Mouse (Mus musculus): Measurements from ENCODE around the gene Castor1. TPM values are rescaled to one million over a fixed set of nuclear protein-coding genes. Genes with fewer than 3 reads are reported as not detected.
A peak's percentile ranks its signal among the peaks of the same experiment; 100 is the strongest.

Gene Castor1
- polyA plus RNA-seq, 1 experiment from 2014 or later = 10.3 TPM

GRCm38 (mm10) chr11:4235665-4236545 lies 17.9 kb downstream of the Castor1 start, which contains the start of gene Osm:
TSS of gene Osm (plus strand) at chr11:4236420.
- WGBS = 60% methylated on average over 16 of the region's 16 CpGs
- H3K9ac ChIP-seq (ENCODE audit: low read depth, low read length) = no peak within 1 kb of the TSS

GRCm38 (mm10) chr11:4236546-4237067 lies 18.6 kb downstream of the Castor1 start:
- Histone ChIP-seq H3K9me3 (ENCODE audit: control insufficient read depth) (no peaks in the 10 kb centered on the region), H3K4me3 (ENCODE audit: low read depth, low read length) (no peak overlapping the region), H3K4me2 (replicated peaks; ENCODE audit: low read depth) (no peak overlapping the region), H3K4me1 (replicated peaks; ENCODE audit: control insufficient read depth, insufficient read depth, low read length) (no peaks in the 10 kb centered on the region), H3K27me3 (replicated peaks; ENCODE audit: control insufficient read depth, insufficient read depth, low read length) (no peaks in the 10 kb centered on the region), H3K27ac (ENCODE audit: low read depth, low read length) (no peak overlapping the region), H3K9ac (ENCODE audit: low read depth, low read length) (no peak overlapping the region), H3K36me3 (ENCODE audit: control insufficient read depth, insufficient read depth) (no peaks in the 10 kb centered on the region)
- ATAC-seq = no peak
- 84% methylated on average over 21 of the region's 21 CpGs for WGBS
- TF ChIP-seq CTCF (IDR thresholded peaks at IDR 0.05; ENCODE audit: low read depth) = no peak

More at GRCm38 (mm10) chr11:4235665-4236545, 17.9 kb downstream of the Castor1 start, which contains the start of gene Osm:
- H3K4me3 ChIP-seq (ENCODE audit: low read depth, low read length) = no peak within 1 kb of the TSS
- TF ChIP-seq CTCF (IDR thresholded peaks at IDR 0.05; ENCODE audit: low read depth) = no peak
- H3K36me3 ChIP-seq (ENCODE audit: control insufficient read depth, insufficient read depth) = no peaks in the 10 kb centered on the region
- H3K4me2 ChIP-seq (replicated peaks; ENCODE audit: low read depth) = no peak within 1 kb of the TSS
- ATAC-seq = no peak
- no peaks in the 10 kb centered on the region for H3K9me3 ChIP-seq (ENCODE audit: control insufficient read depth)
- H3K27me3 ChIP-seq (replicated peaks; ENCODE audit: control insufficient read depth, insufficient read depth, low read length) = no peaks in the 10 kb centered on the region
- no peaks in the 10 kb centered on the region for H3K4me1 ChIP-seq (replicated peaks; ENCODE audit: control insufficient read depth, insufficient read depth, low read length)
- H3K27ac ChIP-seq (ENCODE audit: low read depth, low read length) = no peak within 1 kb of the TSS

- Histone ChIP-seq H3K36me3 (ENCODE audit: control insufficient read depth, insufficient read depth) (no peaks in the 10 kb centered on the region), H3K9me3 (ENCODE audit: control insufficient read depth) (no peaks in the 10 kb centered on the region), H3K4me1 (replicated peaks; ENCODE audit: control insufficient read depth, insufficient read depth, low read length) (no peaks in the 10 kb centered on the region), H3K27me3 (replicated peaks; ENCODE audit: control insufficient read depth, insufficient read depth, low read length) (no peaks in the 10 kb centered on the region), H3K4me2 (replicated peaks; ENCODE audit: low read depth) (no peak overlapping the region), H3K9ac (ENCODE audit: low read depth, low read length) (no peak overlapping the region), H3K27ac (ENCODE audit: low read depth, low read length) (no peak overlapping the region), H3K4me3 (ENCODE audit: low read depth, low read length) (no peak overlapping the region)
- WGBS = 78% methylated on average over 18 of the region's 18 CpGs
- no peak for ATAC-seq
- TF ChIP-seq CTCF (IDR thresholded peaks at IDR 0.05; ENCODE audit: low read depth) = peak; percentile 39
Observed at GRCm38 (mm10) chr11:4237389-4237912, 19.4 kb downstream of the Castor1 start.

- Histone ChIP-seq H3K4me3 (ENCODE audit: low read depth, low read length) (no peak overlapping the region), H3K4me2 (replicated peaks; ENCODE audit: low read depth) (no peak overlapping the region), H3K4me1 (replicated peaks; ENCODE audit: control insufficient read depth, insufficient read depth, low read length) (no peaks in the 10 kb centered on the region), H3K9me3 (ENCODE audit: control insufficient read depth) (no peaks in the 10 kb centered on the region), H3K27ac (ENCODE audit: low read depth, low read length) (no peak overlapping the region), H3K27me3 (replicated peaks; ENCODE audit: control insufficient read depth, insufficient read depth, low read length) (no peaks in the 10 kb centered on the region), H3K36me3 (ENCODE audit: control insufficient read depth, insufficient read depth) (no peaks in the 10 kb centered on the region), H3K9ac (ENCODE audit: low read depth, low read length) (no peak overlapping the region)
- TF ChIP-seq CTCF (IDR thresholded peaks at IDR 0.05; ENCODE audit: low read depth) = no peak
- ATAC-seq = no peak
- WGBS = 83% methylated on average over 6 of the region's 6 CpGs
Observed at GRCm38 (mm10) chr11:4238167-4238566, 20.1 kb downstream of the Castor1 start.

GRCm38 (mm10) chr11:4239691-4240090 lies 21.7 kb downstream of the Castor1 start:
- Histone ChIP-seq H3K4me1 (replicated peaks; ENCODE audit: control insufficient read depth, insufficient read depth, low read length) (no peaks in the 10 kb centered on the region), H3K4me2 (replicated peaks; ENCODE audit: low read depth) (no peak overlapping the region), H3K4me3 (ENCODE audit: low read depth, low read length) (no peak overlapping the region), H3K27me3 (replicated peaks; ENCODE audit: control insufficient read depth, insufficient read depth, low read length) (no peaks in the 10 kb centered on the region), H3K9me3 (ENCODE audit: control insufficient read depth) (no peaks in the 10 kb centered on the region), H3K27ac (ENCODE audit: low read depth, low read length) (no peak overlapping the region), H3K36me3 (ENCODE audit: control insufficient read depth, insufficient read depth) (no peaks in the 10 kb centered on the region), H3K9ac (ENCODE audit: low read depth, low read length) (no peak overlapping the region)
- 95% methylated on average over 23 of the region's 23 CpGs for WGBS
- no peak for TF ChIP-seq CTCF (IDR thresholded peaks at IDR 0.05; ENCODE audit: low read depth)
- no peak for ATAC-seq

GRCm38 (mm10) chr11:4240151-4240550 lies 22.1 kb downstream of the Castor1 start:
- Histone ChIP-seq H3K9me3 (ENCODE audit: control insufficient read depth) (no peaks in the 10 kb centered on the region), H3K36me3 (ENCODE audit: control insufficient read depth, insufficient read depth) (no peaks in the 10 kb centered on the region), H3K4me2 (replicated peaks; ENCODE audit: low read depth) (no peak overlapping the region), H3K27ac (ENCODE audit: low read depth, low read length) (no peak overlapping the region), H3K4me3 (ENCODE audit: low read depth, low read length) (no peak overlapping the region), H3K4me1 (replicated peaks; ENCODE audit: control insufficient read depth, insufficient read depth, low read length) (no peaks in the 10 kb centered on the region), H3K27me3 (replicated peaks; ENCODE audit: control insufficient read depth, insufficient read depth, low read length) (no peaks in the 10 kb centered on the region), H3K9ac (ENCODE audit: low read depth, low read length) (no peak overlapping the region)
- no peak for ATAC-seq
- whole genome bisulfite sequencing = 74% methylated on average over 7 of the region's 7 CpGs
- TF ChIP-seq CTCF (IDR thresholded peaks at IDR 0.05; ENCODE audit: low read depth) = no peak

Data from intestine, postnatal 0 days (tissue).